Mouse (Mus musculus): ENCODE measurements at regions not wholly inside any gene's neighbourhood (a gene's known extent, or its start where the extent isn't known, plus 50 kb on each side); places are given as distances from the start of the nearest gene placed in this dataset.
"Not testable (repeated sequence)": the region's sequence is repeated elsewhere in the genome, so short reads cannot be mapped to it uniquely, and the experiment has no call there.

GRCm38 (mm10) chr10:51397016-51397415 lies 83.4 kb upstream of the Gm49339 start:
- DNase-seq (ENCODE audit: low read depth, low spot score), result not testable (repeated sequence)

GRCm38 (mm10) chr10:51405141-51405540 lies 75.3 kb upstream of the Gm49339 start:
- peak; percentile 46 for DNase-seq (ENCODE audit: low read depth, low spot score)

- DNase-seq (ENCODE audit: low read depth, low spot score), result no peak
Observed at GRCm38 (mm10) chr10:51412795-51413194, 67.6 kb upstream of the Gm49339 start.

GRCm38 (mm10) chr10:51414512-51414911 lies 65.9 kb upstream of the Gm49339 start:
- no peak for DNase-seq (ENCODE audit: low read depth, low spot score)

- DNase-seq (ENCODE audit: low read depth, low spot score), result no peak
Observed at GRCm38 (mm10) chr10:51416723-51417122, 63.7 kb upstream of the Gm49339 start.

- DNase-seq (ENCODE audit: low read depth, low spot score), result no peak
Observed at GRCm38 (mm10) chr10:51417221-51417911, 63.0 kb upstream of the Gm49339 start.

- no peak for DNase-seq (ENCODE audit: low read depth, low spot score)
Observed at GRCm38 (mm10) chr10:51418550-51418949, 61.9 kb upstream of the Gm49339 start.

GRCm38 (mm10) chr10:51422501-51422900 lies 57.9 kb upstream of the Gm49339 start:
- DNase-seq (ENCODE audit: low read depth, low spot score), result no peak
